Mouse (Mus musculus) midbrain, embryonic 15.5 days (tissue): ENCODE results near the gene Cpa1. TPM values are rescaled to one million over a fixed set of nuclear protein-coding genes. Genes with fewer than 3 reads are reported as not detected.

Experiments used
- polyA plus RNA-seq: library from polyadenylated mRNA; unstranded; fragments of >200 nt; fragmentation: Nextera tagmentation; extraction: Ambion mirVana; gene quantifications from 2 replicates; pipeline ENCODE4 v1.2.1, GENCODE M21; 2015

The Cpa1 gene
- polyA plus RNA-seq, 1 experiment from 2014 or later: 0.89 TPM

Other genes with a start within 250 kb of the Cpa1 start
- 68.6 and 70.8 TPM in 2 replicates for gene Zc3hc1, start 248.2 kb upstream of the Cpa1 start, polyA plus RNA-seq
- gene Klhdc10, start 237.3 kb upstream of the Cpa1 start, polyA plus RNA-seq: 42.3 and 44.7 TPM in 2 replicates
- 31.3 and 31.6 TPM in 2 replicates for gene Tmem209, start 129.4 kb upstream of the Cpa1 start, polyA plus RNA-seq
- gene Ssmem1, start 129.4 kb upstream of the Cpa1 start, polyA plus RNA-seq: 0.21 TPM in 1 of 2 replicates, not detected in the other
- gene Cpa2, start 97.6 kb upstream of the Cpa1 start, polyA plus RNA-seq: 6.7 and 8.4 TPM in 2 replicates
- gene Cpa4, start 70.8 kb upstream of the Cpa1 start, polyA plus RNA-seq: 1.0 and 1.5 TPM in 2 replicates
- not detected in 2 replicates for gene Cpa5, start 28.2 kb upstream of the Cpa1 start, polyA plus RNA-seq
- gene Cep41, start 54.5 kb downstream of the Cpa1 start, polyA plus RNA-seq: 13.6 and 14.0 TPM in 2 replicates
- 344 and 374 TPM in 2 replicates for gene Mest, start 84.3 kb downstream of the Cpa1 start, polyA plus RNA-seq